Mouse (Mus musculus) kidney, postnatal 14 days (tissue): ENCODE measurements around the gene Rpl18.

Source experiments
- DNase-seq: peaks from one replicate; pipeline ENCODE4 v3.0.0; 2022; ENCODE audit warnings: mixed read lengths

The Rpl18 gene

GRCm38 (mm10) chr7:45715741-45716459 is 643 bp downstream of the Rpl18 start:
- DNase-seq, result no peak

GRCm38 (mm10) chr7:45716460-45716857 is 1.2 kb downstream of the Rpl18 start:
- no peak for DNase-seq

- DNase-seq, result no peak
Observed at GRCm38 (mm10) chr7:45716952-45717917, 2.0 kb downstream of the Rpl18 start.

GRCm38 (mm10) chr7:45717918-45718297 is 2.7 kb downstream of the Rpl18 start, which contains the start of gene Sphk2:
Sphk2 (minus strand) TSS chr7:45718002.
- DNase-seq, result peak; percentile 99

- DNase-seq, result no peak
Observed at GRCm38 (mm10) chr7:45718331-45718730, 3.1 kb downstream of the Rpl18 start.

- DNase-seq, result no peak
Observed at GRCm38 (mm10) chr7:45719180-45719579, 3.9 kb downstream of the Rpl18 start.

GRCm38 (mm10) chr7:45719738-45720412 is 4.6 kb downstream of the Rpl18 start:
- DNase-seq, result no peak

- DNase-seq, result no peak
Observed at GRCm38 (mm10) chr7:45720413-45721233, 5.4 kb downstream of the Rpl18 start, which contains the start of gene Fam83e. Fam83e (plus strand) TSS chr7:45721212.

GRCm38 (mm10) chr7:45721234-45721571 is 5.9 kb downstream of the Rpl18 start:
- DNase-seq, result no peak

- DNase-seq, result no peak
Observed at GRCm38 (mm10) chr7:45721642-45722347, 6.5 kb downstream of the Rpl18 start.

- DNase-seq, result no peak
Observed at GRCm38 (mm10) chr7:45722348-45722713, 7.1 kb downstream of the Rpl18 start.

- no peak for DNase-seq
Observed at GRCm38 (mm10) chr7:45723301-45723700, 8.0 kb downstream of the Rpl18 start.

GRCm38 (mm10) chr7:45723781-45724180 is 8.5 kb downstream of the Rpl18 start:
- no peak for DNase-seq

- DNase-seq, result no peak
Observed at GRCm38 (mm10) chr7:45725151-45725550, 9.9 kb downstream of the Rpl18 start.

GRCm38 (mm10) chr7:45725713-45726112 is 10.5 kb downstream of the Rpl18 start, which contains the start of gene Spaca4:
Spaca4 (minus strand) TSS chr7:45725813.
- DNase-seq, result no peak

- DNase-seq, result no peak
Observed at GRCm38 (mm10) chr7:45726419-45726818, 11.2 kb downstream of the Rpl18 start.

- no peak for DNase-seq
Observed at GRCm38 (mm10) chr7:45727625-45728024, 12.4 kb downstream of the Rpl18 start.

GRCm38 (mm10) chr7:45730727-45731431 is 15.6 kb downstream of the Rpl18 start:
- peak; percentile 68 for DNase-seq

- no peak for DNase-seq
Observed at GRCm38 (mm10) chr7:45733477-45733876, 18.2 kb downstream of the Rpl18 start.

- peak; percentile 89 for DNase-seq
Observed at GRCm38 (mm10) chr7:45739162-45739763, 24.0 kb downstream of the Rpl18 start.

GRCm38 (mm10) chr7:45739820-45740219 is 24.6 kb downstream of the Rpl18 start:
- no peak for DNase-seq
